Mouse (Mus musculus): ENCODE measurements at regions not wholly inside any gene's neighbourhood (a gene's known extent, or its start where the extent isn't known, plus 50 kb on each side); places are given as distances from the start of the nearest gene placed in this dataset.

- H3K9me3 ChIP-seq (ENCODE audit: low read length) = no peaks in the 10 kb centered on the region
- H3K27ac ChIP-seq = no peak overlapping the region
- DNase-seq (ENCODE audit: low spot score) = peak; percentile 75
- no peaks in the 10 kb centered on the region for H3K4me1 ChIP-seq (ENCODE audit: insufficient read depth, low read length)
- peak; percentile 67; the same call in 1 of the 2 replicates for ATAC-seq
- H3K4me3 ChIP-seq (ENCODE audit: low read length) = no peak overlapping the region
- H3K4me2 ChIP-seq (ENCODE audit: low read depth, low read length) = no peak overlapping the region
- H3K9ac ChIP-seq (replicated peaks; ENCODE audit: low read length) = no peak overlapping the region
- no peaks in the 10 kb centered on the region for H3K36me3 ChIP-seq (ENCODE audit: insufficient read depth, low read length)
- WGBS = 10% methylated on average over 6 of the region's 6 CpGs
- H3K27me3 ChIP-seq (ENCODE audit: insufficient read depth, low read length) = peaks cover 55% of the 10 kb centered on the region
- TF ChIP-seq CTCF (IDR thresholded peaks at IDR 0.05; ENCODE audit: low read depth) = no peak
These were observed 274.6 kb downstream of the Dhx35 start for GRCm38 (mm10) chr2:159069180-159069579.

DNA sequence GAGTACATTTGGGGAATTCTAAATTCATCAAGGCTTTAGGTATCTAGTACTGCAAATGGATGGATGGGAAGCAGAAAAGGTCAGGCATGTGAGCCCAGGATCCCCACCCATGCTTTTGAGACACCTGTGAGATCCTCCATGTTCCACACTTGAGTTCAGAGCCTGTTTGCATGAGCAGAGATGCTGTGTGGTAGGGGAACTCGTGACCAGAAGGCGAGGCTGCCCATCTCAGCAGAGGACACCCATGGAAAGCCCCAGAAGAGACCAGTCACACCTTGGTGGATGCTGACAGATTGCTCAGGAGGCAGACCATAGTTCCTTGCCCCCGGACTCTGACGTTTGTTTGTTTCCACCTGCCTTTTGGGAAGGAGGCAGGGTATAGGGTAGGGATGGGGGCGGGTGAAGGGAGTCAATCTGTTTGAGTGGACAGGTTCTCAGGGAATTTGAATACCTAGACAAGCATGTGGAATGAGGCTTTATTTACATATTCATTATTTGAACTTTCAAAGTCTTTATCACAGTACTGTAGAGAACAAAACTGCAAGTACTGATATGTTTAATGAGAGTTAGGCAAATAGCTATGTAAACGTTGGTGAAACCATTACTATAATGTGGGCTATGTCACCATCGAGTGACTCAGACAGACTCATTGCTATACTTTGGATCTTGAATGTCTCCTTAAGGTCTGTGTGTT, 278.5 kb downstream of the Dhx35 start:
- DNase-seq (ENCODE audit: low spot score) = no peak
- TF ChIP-seq CTCF (IDR thresholded peaks at IDR 0.05; ENCODE audit: low read depth) = no peak
- no peak for ATAC-seq
- H3K9ac ChIP-seq (replicated peaks; ENCODE audit: low read length) = no peak overlapping the region
- H3K4me1 ChIP-seq (ENCODE audit: insufficient read depth, low read length) = no peaks in the 10 kb centered on the region
- WGBS = 86% methylated on average over 7 of the region's 7 CpGs
- H3K9me3 ChIP-seq (ENCODE audit: low read length) = no peaks in the 10 kb centered on the region
- H3K4me3 ChIP-seq (ENCODE audit: low read length) = no peak overlapping the region
- H3K27me3 ChIP-seq (ENCODE audit: insufficient read depth, low read length) = peaks cover 57% of the 10 kb centered on the region
- no peak overlapping the region for H3K27ac ChIP-seq
- no peaks in the 10 kb centered on the region for H3K36me3 ChIP-seq (ENCODE audit: insufficient read depth, low read length)
- no peak overlapping the region for H3K4me2 ChIP-seq (ENCODE audit: low read depth, low read length)

- Histone ChIP-seq H3K27ac (no peak overlapping the region), H3K4me1 (ENCODE audit: insufficient read depth, low read length) (no peaks in the 10 kb centered on the region), H3K4me2 (ENCODE audit: low read depth, low read length) (no peak overlapping the region), H3K36me3 (ENCODE audit: insufficient read depth, low read length) (no peaks in the 10 kb centered on the region), H3K9me3 (ENCODE audit: low read length) (no peaks in the 10 kb centered on the region), H3K9ac (replicated peaks; ENCODE audit: low read length) (no peak overlapping the region), H3K4me3 (ENCODE audit: low read length) (no peak overlapping the region), H3K27me3 (ENCODE audit: insufficient read depth, low read length) (peaks cover 29% of the 10 kb centered on the region)
- ATAC-seq (no peak), DNase-seq (ENCODE audit: low spot score) (no peak)
- no peak for TF ChIP-seq CTCF (IDR thresholded peaks at IDR 0.05; ENCODE audit: low read depth)
- 83% methylated on average over 7 of the region's 7 CpGs for WGBS
These were observed 285.2 kb downstream of the Dhx35 start for GRCm38 (mm10) chr2:159079836-159080235.

DNA sequence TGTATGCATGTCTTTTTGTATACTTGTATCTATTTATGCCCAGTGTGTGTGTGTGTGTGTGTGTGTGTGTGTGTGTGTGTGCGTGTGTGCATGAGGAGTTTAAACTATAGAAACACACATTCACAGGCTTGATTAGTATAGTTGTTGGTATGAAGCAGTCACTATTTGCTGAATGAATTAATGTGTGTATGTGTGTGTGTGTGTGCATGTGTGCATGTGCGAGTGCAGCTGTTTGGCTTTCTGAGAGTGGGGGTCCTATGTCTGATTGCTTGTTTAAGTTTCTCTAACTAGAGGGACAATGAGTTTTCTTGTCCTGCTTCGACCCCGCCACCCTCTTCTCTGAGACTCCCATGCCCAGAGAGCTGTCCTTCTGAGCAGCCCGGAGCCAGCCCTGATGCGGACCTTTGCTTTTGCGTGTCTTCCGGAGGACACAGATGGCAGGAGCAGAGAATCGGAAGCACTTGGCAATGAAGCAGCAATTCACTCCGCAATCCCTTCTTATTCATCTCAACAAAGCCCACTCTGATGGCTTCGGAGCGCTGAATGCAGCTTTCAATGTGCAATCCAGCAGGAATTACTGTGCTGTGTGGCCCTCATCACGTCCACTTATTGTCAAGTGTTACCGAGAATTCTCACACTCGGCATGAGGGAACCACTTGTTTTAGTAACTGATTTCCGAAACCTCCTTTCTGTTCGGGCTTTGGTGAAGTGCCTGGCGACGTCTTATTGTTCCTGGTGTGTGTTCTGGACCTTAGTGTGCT, 286.4 kb downstream of the Dhx35 start:
- H3K4me2 ChIP-seq (ENCODE audit: low read depth, low read length) = peak overlapping the region; percentile 23; the same call in 1 of the 2 replicates
- H3K4me1 ChIP-seq (ENCODE audit: insufficient read depth, low read length) = no peaks in the 10 kb centered on the region
- DNase-seq (ENCODE audit: low spot score) (peak; percentile 43), ATAC-seq (peak; percentile 67; the same call in 1 of the 2 replicates)
- WGBS = 48% methylated on average over 19 of the region's 19 CpGs
- no peak overlapping the region for H3K27ac ChIP-seq
- no peak overlapping the region for H3K9ac ChIP-seq (replicated peaks; ENCODE audit: low read length)
- TF ChIP-seq CTCF (IDR thresholded peaks at IDR 0.05; ENCODE audit: low read depth) = no peak
- no peaks in the 10 kb centered on the region for H3K36me3 ChIP-seq (ENCODE audit: insufficient read depth, low read length)
- no peak overlapping the region for H3K4me3 ChIP-seq (ENCODE audit: low read length)
- peaks cover 24% of the 10 kb centered on the region for H3K27me3 ChIP-seq (ENCODE audit: insufficient read depth, low read length)
- no peaks in the 10 kb centered on the region for H3K9me3 ChIP-seq (ENCODE audit: low read length)

GRCm38 (mm10) chr2:159086836-159087235, 292.2 kb downstream of the Dhx35 start:
- 78% methylated on average over 2 of the region's 2 CpGs for WGBS
- ATAC-seq = no peak
- TF ChIP-seq CTCF (IDR thresholded peaks at IDR 0.05; ENCODE audit: low read depth) = no peak

DNA sequence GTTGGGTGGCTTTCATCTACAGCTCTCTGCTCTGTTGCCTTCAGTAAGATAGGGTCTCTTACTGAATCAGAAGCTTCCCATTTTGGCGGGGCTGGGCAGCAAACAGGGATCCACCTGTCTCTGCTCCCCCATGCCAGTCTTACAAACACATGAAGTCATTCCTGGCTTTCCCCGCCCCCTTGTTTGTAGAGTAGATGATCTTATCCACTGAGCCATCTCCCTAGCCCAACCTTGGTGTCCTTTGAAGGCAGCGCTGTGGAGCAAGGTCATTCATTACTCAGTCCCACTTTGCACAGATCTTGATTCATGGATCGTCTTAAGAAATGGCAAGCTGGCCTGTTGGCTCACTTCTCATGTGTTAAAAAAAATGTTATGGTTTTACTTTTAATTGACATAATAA, 293.6 kb downstream of the Dhx35 start:
- H3K27ac ChIP-seq = no peak overlapping the region
- ATAC-seq (no peak), DNase-seq (ENCODE audit: low spot score) (no peak)
- H3K4me1 ChIP-seq (ENCODE audit: insufficient read depth, low read length) = no peaks in the 10 kb centered on the region
- no peak overlapping the region for H3K9ac ChIP-seq (replicated peaks; ENCODE audit: low read length)
- no peak overlapping the region for H3K4me2 ChIP-seq (ENCODE audit: low read depth, low read length)
- H3K36me3 ChIP-seq (ENCODE audit: insufficient read depth, low read length) = no peaks in the 10 kb centered on the region
- H3K4me3 ChIP-seq (ENCODE audit: low read length) = no peak overlapping the region
- TF ChIP-seq CTCF (IDR thresholded peaks at IDR 0.05; ENCODE audit: low read depth) = no peak
- H3K27me3 ChIP-seq (ENCODE audit: insufficient read depth, low read length) = no peaks in the 10 kb centered on the region; the same call in 1 of the 2 replicates
- no peaks in the 10 kb centered on the region for H3K9me3 ChIP-seq (ENCODE audit: low read length)
- WGBS = 95% methylated on average over 4 of the region's 4 CpGs

More at GRCm38 (mm10) chr2:159086836-159087235, 292.2 kb downstream of the Dhx35 start:
- Histone ChIP-seq H3K4me2 (ENCODE audit: low read depth, low read length) (no peak overlapping the region), H3K9me3 (ENCODE audit: low read length) (no peaks in the 10 kb centered on the region), H3K27ac (no peak overlapping the region), H3K9ac (replicated peaks; ENCODE audit: low read length) (no peak overlapping the region), H3K36me3 (ENCODE audit: insufficient read depth, low read length) (no peaks in the 10 kb centered on the region), H3K4me3 (ENCODE audit: low read length) (no peak overlapping the region), H3K4me1 (ENCODE audit: insufficient read depth, low read length) (no peaks in the 10 kb centered on the region), H3K27me3 (ENCODE audit: insufficient read depth, low read length) (no peaks in the 10 kb centered on the region; the same call in 1 of the 2 replicates)
- no peak for DNase-seq (ENCODE audit: low spot score)

- WGBS = 54% methylated on average over 2 of the region's 2 CpGs
These were observed 302.1 kb downstream of the Dhx35 start for GRCm38 (mm10) chr2:159096667-159097066.

More at GRCm38 (mm10) chr2:159096667-159097066, 302.1 kb downstream of the Dhx35 start:
- H3K4me2 ChIP-seq (ENCODE audit: low read depth, low read length) = no peak overlapping the region
- no peak overlapping the region for H3K4me3 ChIP-seq (ENCODE audit: low read length)
- no peak overlapping the region for H3K9ac ChIP-seq (replicated peaks; ENCODE audit: low read length)
- H3K27me3 ChIP-seq (ENCODE audit: insufficient read depth, low read length) = no peaks in the 10 kb centered on the region
- ATAC-seq (no peak), DNase-seq (ENCODE audit: low spot score) (no peak)
- no peaks in the 10 kb centered on the region for H3K4me1 ChIP-seq (ENCODE audit: insufficient read depth, low read length)
- no peak for TF ChIP-seq CTCF (IDR thresholded peaks at IDR 0.05; ENCODE audit: low read depth)
- no peaks in the 10 kb centered on the region for H3K9me3 ChIP-seq (ENCODE audit: low read length)
- no peaks in the 10 kb centered on the region for H3K36me3 ChIP-seq (ENCODE audit: insufficient read depth, low read length)
- no peak overlapping the region for H3K27ac ChIP-seq
